Mouse (Mus musculus) hindbrain, embryonic 16.5 days (tissue): ENCODE measurements around the gene Alb. TPM values are rescaled to one million over a fixed set of nuclear protein-coding genes. Genes with fewer than 3 reads are reported as not detected.

Source experiments
- ATAC-seq: fragments of 200-750 bp; cut with Nextera tagmentation; 2 replicates; pipeline ENCODE4 v1.8.0; 2017; ENCODE audit warnings: moderate TSS enrichment, moderate library complexity
- H3K27ac ChIP-seq: fragments of 300-500 bp; sonication (generic); 2 replicates; pipeline ENCODE4 v1.5.1; 2014; ENCODE audit warnings: low read depth, mild to moderate bottlenecking, control low read depth, low read length, moderate library complexity
- H3K27me3 ChIP-seq: fragments of 300-500 bp; sonication (generic); replicated peaks from 2 replicates; pipeline ENCODE4 v1.6.1; 2014; ENCODE audit warnings: low read length; ENCODE audit not compliant: control insufficient read depth, insufficient read depth
- H3K36me3 ChIP-seq: fragments of 300-500 bp; sonication (generic); 2 replicates; pipeline ENCODE4 v1.6.1; 2014; ENCODE audit warnings: mild to moderate bottlenecking, low read length, moderate library complexity, mixed read lengths; ENCODE audit not compliant: control insufficient read depth, insufficient read depth
- H3K4me1 ChIP-seq: fragments of 300-500 bp; sonication (generic); 2 replicates; pipeline ENCODE4 v1.6.1; 2014; ENCODE audit warnings: low read depth, low read length; ENCODE audit not compliant: control insufficient read depth, insufficient read depth
- H3K4me2 ChIP-seq: fragments of 300-500 bp; sonication (generic); 2 replicates; pipeline ENCODE4 v1.6.1; 2014; ENCODE audit warnings: mild to moderate bottlenecking, low read length, control low read depth, moderate library complexity
- H3K4me3 ChIP-seq: fragments of 300-500 bp; sonication (generic); 2 replicates; pipeline ENCODE4 v1.5.1; 2014; ENCODE audit warnings: mild to moderate bottlenecking, low read length, control low read depth, moderate library complexity
- H3K9ac ChIP-seq: fragments of 300-500 bp; sonication (generic); 2 replicates; pipeline ENCODE4 v1.6.1; 2014; ENCODE audit warnings: low read depth, mild to moderate bottlenecking, control low read depth, low read length, moderate library complexity
- H3K9me3 ChIP-seq: fragments of 300-500 bp; sonication (generic); 2 replicates; pipeline ENCODE4 v1.6.1; 2014; ENCODE audit warnings: mild to moderate bottlenecking, low read length, moderate library complexity; ENCODE audit not compliant: control insufficient read depth
- WGBS: fragments of 180-500 bp; shearing (Covaris S2); extraction: QIAGEN DNeasy Blood & Tissue Kit; methylation state at CpG from one replicate; pipeline ENCODE4 v1.1.7; 2014; 5-methylcytosine and 5-hydroxymethylcytosine counted together
- polyA plus RNA-seq: library from polyadenylated mRNA; unstranded; fragments of >200 nt; fragmentation: Nextera tagmentation; extraction: Ambion mirVana; gene quantifications from 2 replicates; pipeline ENCODE4 v1.2.1, GENCODE M21; 2015

Alb gene
- polyA plus RNA-seq, 1 experiment from 2014 or later: not detected

GRCm38 (mm10) chr5:90501752-90502151 lies 41.1 kb downstream of the Alb start:
- Histone ChIP-seq H3K4me1 (no peaks in the 10 kb centered on the region), H3K4me3 (no peak overlapping the region), H3K27ac (no peak overlapping the region), H3K36me3 (no peaks in the 10 kb centered on the region), H3K9ac (no peak overlapping the region), H3K9me3 (no peaks in the 10 kb centered on the region), H3K27me3 (no peaks in the 10 kb centered on the region), H3K4me2 (no peak overlapping the region)
- ATAC-seq: no peak
- 93% methylated on average over 5 of the region's 5 CpGs for WGBS

- WGBS: 84% methylated on average over 11 of the region's 11 CpGs
- no peak overlapping the region for H3K4me3 ChIP-seq
- H3K36me3 ChIP-seq: no peaks in the 10 kb centered on the region
- no peak overlapping the region for H3K4me2 ChIP-seq
- no peaks in the 10 kb centered on the region for H3K4me1 ChIP-seq
- no peaks in the 10 kb centered on the region for H3K9me3 ChIP-seq
- H3K9ac ChIP-seq: no peak overlapping the region
- ATAC-seq: no peak
- H3K27me3 ChIP-seq: no peaks in the 10 kb centered on the region
- H3K27ac ChIP-seq: no peak overlapping the region
These were observed 44.0 kb downstream of the Alb start for GRCm38 (mm10) chr5:90504742-90505141.

- WGBS: 61% methylated on average over 2 of the region's 2 CpGs
- H3K4me3 ChIP-seq: no peak overlapping the region
- H3K9ac ChIP-seq: no peak overlapping the region
- no peak for ATAC-seq
- no peak overlapping the region for H3K27ac ChIP-seq
- no peaks in the 10 kb centered on the region for H3K36me3 ChIP-seq
- H3K9me3 ChIP-seq: no peaks in the 10 kb centered on the region
- no peak overlapping the region for H3K4me2 ChIP-seq
- no peaks in the 10 kb centered on the region for H3K27me3 ChIP-seq
- H3K4me1 ChIP-seq: no peaks in the 10 kb centered on the region
These were observed 45.8 kb downstream of the Alb start for GRCm38 (mm10) chr5:90506507-90506906.

- no peaks in the 10 kb centered on the region for H3K36me3 ChIP-seq
- H3K27ac ChIP-seq: peak overlapping the region; percentile 30; the same call in 1 of the 2 replicates
- H3K4me2 ChIP-seq: peak overlapping the region; percentile 2; the same call in 1 of the 2 replicates
- no peaks in the 10 kb centered on the region for H3K9me3 ChIP-seq
- 40% methylated on average over 13 of the region's 13 CpGs for WGBS
- no peak overlapping the region; the same call in 1 of the 2 replicates for H3K9ac ChIP-seq
- H3K27me3 ChIP-seq: no peaks in the 10 kb centered on the region
- no peak overlapping the region for H3K4me3 ChIP-seq
- peak; percentile 85 for ATAC-seq
- H3K4me1 ChIP-seq: no peaks in the 10 kb centered on the region
These were observed 46.8 kb downstream of the Alb start for GRCm38 (mm10) chr5:90507411-90507949.

- H3K27ac ChIP-seq: no peak overlapping the region
- H3K9me3 ChIP-seq: no peaks in the 10 kb centered on the region
- 90% methylated on average over 5 of the region's 5 CpGs for WGBS
- ATAC-seq: no peak
- no peak overlapping the region for H3K9ac ChIP-seq
- no peaks in the 10 kb centered on the region for H3K4me1 ChIP-seq
- no peaks in the 10 kb centered on the region for H3K36me3 ChIP-seq
- no peak overlapping the region for H3K4me2 ChIP-seq
- no peak overlapping the region for H3K4me3 ChIP-seq
- no peaks in the 10 kb centered on the region for H3K27me3 ChIP-seq
These were observed 49.3 kb downstream of the Alb start for GRCm38 (mm10) chr5:90509828-90510592.

GRCm38 (mm10) chr5:90512288-90512955 lies 51.7 kb downstream of the Alb start:
- Histone ChIP-seq H3K9ac (no peak overlapping the region), H3K27me3 (no peaks in the 10 kb centered on the region), H3K4me1 (no peaks in the 10 kb centered on the region), H3K27ac (no peak overlapping the region), H3K36me3 (no peaks in the 10 kb centered on the region), H3K4me2 (no peak overlapping the region), H3K4me3 (no peak overlapping the region), H3K9me3 (no peaks in the 10 kb centered on the region)
- WGBS: 85% methylated on average over 6 of the region's 6 CpGs
- no peak for ATAC-seq

GRCm38 (mm10) chr5:90515561-90515960 lies 54.9 kb downstream of the Alb start:
- H3K9me3 ChIP-seq: no peaks in the 10 kb centered on the region
- 87% methylated on average over 6 of the region's 6 CpGs for WGBS
- H3K27me3 ChIP-seq: no peaks in the 10 kb centered on the region
- no peaks in the 10 kb centered on the region for H3K4me1 ChIP-seq
- no peak overlapping the region for H3K9ac ChIP-seq
- H3K4me3 ChIP-seq: no peak overlapping the region
- no peak overlapping the region for H3K4me2 ChIP-seq
- no peak overlapping the region for H3K27ac ChIP-seq
- no peaks in the 10 kb centered on the region for H3K36me3 ChIP-seq
- ATAC-seq: no peak

GRCm38 (mm10) chr5:90518356-90519100 lies 57.8 kb downstream of the Alb start, which contains the start of gene Afm:
Gene Afm, plus strand, starts transcription at chr5:90518932.
- H3K27me3 ChIP-seq: no peaks in the 10 kb centered on the region
- no peak within 1 kb of the TSS for H3K27ac ChIP-seq
- H3K9ac ChIP-seq: no peak within 1 kb of the TSS
- H3K4me3 ChIP-seq: no peak within 1 kb of the TSS
- no peaks in the 10 kb centered on the region for H3K36me3 ChIP-seq
- no peaks in the 10 kb centered on the region for H3K9me3 ChIP-seq
- WGBS: 88% methylated on average over 6 of the region's 6 CpGs
- no peak within 1 kb of the TSS for H3K4me2 ChIP-seq
- no peak for ATAC-seq
- no peaks in the 10 kb centered on the region for H3K4me1 ChIP-seq
